Mouse (Mus musculus) E14TG2a.4 (cell line): ENCODE results near the gene Olfr65.
A peak's percentile ranks its signal among the peaks of the same experiment; 100 is the strongest.

Experiments
- H3K27me3 ChIP-seq: 2 replicates; pipeline ENCODE4 v1.6.1; 2014; ENCODE audit warnings: low read length, control low read depth; ENCODE audit not compliant: insufficient read depth
- H3K36me3 ChIP-seq: 2 replicates; pipeline ENCODE4 v1.6.1; 2014; ENCODE audit warnings: low read length, control low read depth; ENCODE audit not compliant: insufficient read depth
- H3K4me1 ChIP-seq: replicated peaks from 2 replicates; pipeline ENCODE4 v1.6.1; 2014; ENCODE audit warnings: low read depth, low read length, control low read depth
- H3K4me3 ChIP-seq: replicated peaks from 2 replicates; pipeline ENCODE4 v1.5.1; 2014; ENCODE audit warnings: mild to moderate bottlenecking, low read length
- H3K9me3 ChIP-seq: 2 replicates; pipeline ENCODE4 v1.6.1; 2014; ENCODE audit warnings: low read length, control low read depth
- CTCF ChIP-seq: conservative IDR thresholded peaks from 2 replicates; pipeline ENCODE4 v1.5.1; 2014; ENCODE audit warnings: low read length
- NANOG ChIP-seq: IDR thresholded peaks from 2 replicates; pipeline ENCODE4 v1.6.1; 2014; ENCODE audit warnings: borderline replicate concordance, low read length, mixed read lengths
- POU5F1 ChIP-seq: IDR thresholded peaks from 2 replicates; pipeline ENCODE4 v1.6.1; 2014; ENCODE audit warnings: low read length, borderline replicate concordance

The Olfr65 gene

GRCm38 (mm10) chr7:103942730-103943129, 39.4 kb downstream of the Olfr65 start:
- Histone ChIP-seq H3K9me3 (no peaks in the 10 kb centered on the region), H3K36me3 (no peaks in the 10 kb centered on the region), H3K4me1 (no peaks in the 10 kb centered on the region), H3K4me3 (no peak overlapping the region), H3K27me3 (no peaks in the 10 kb centered on the region)
- TF ChIP-seq POU5F1 = no peak
- TF ChIP-seq NANOG = no peak
- peak; percentile 64 for TF ChIP-seq CTCF

DNA sequence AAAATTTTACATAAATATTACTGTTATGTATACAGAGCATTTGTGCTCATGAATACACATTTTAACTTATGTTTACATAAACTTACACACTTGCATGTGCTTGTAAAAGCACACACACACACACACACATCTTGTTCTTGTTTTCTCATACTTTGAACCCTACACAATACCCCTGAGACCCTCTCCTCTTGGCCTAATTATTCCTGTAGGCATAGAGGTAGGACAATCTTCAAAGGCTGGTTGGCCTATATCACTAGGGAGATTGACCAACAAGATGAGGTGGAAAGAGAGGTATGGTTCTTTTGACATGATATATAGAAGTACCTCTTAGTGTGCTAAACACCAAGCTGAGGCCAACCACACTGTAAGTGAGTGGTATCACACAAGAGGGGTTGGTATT, 40.9 kb downstream of the Olfr65 start, which contains the start of gene Olfr633:
Gene Olfr633, plus strand, starts transcription at position 301 of the 400 bp plus-strand sequence.
- no peaks in the 10 kb centered on the region for H3K36me3 ChIP-seq
- H3K4me3 ChIP-seq = no peak within 1 kb of the TSS
- no peaks in the 10 kb centered on the region for H3K27me3 ChIP-seq
- no peaks in the 10 kb centered on the region for H3K9me3 ChIP-seq
- H3K4me1 ChIP-seq = no peaks in the 10 kb centered on the region
- TF ChIP-seq CTCF (no peak), NANOG (no peak), POU5F1 (no peak)
